Mouse (Mus musculus) hindbrain, embryonic 14.5 days (tissue): ENCODE measurements at regions not wholly inside any gene's neighbourhood (a gene's known extent, or its start where the extent isn't known, plus 50 kb on each side); places are given as distances from the start of the nearest gene placed in this dataset.

Experiments used
- ATAC-seq: fragments of 200-750 bp; cut with Nextera tagmentation; 2 replicates; pipeline ENCODE4 v1.8.0; 2017; ENCODE audit warnings: moderate number of reproducible peaks, mild to moderate bottlenecking, moderate TSS enrichment, moderate library complexity; ENCODE audit not compliant: low FRiP score
- DNase-seq: peaks from one replicate; pipeline ENCODE4 v3.0.0-alpha.2; 2015; ENCODE audit warnings: low spot score
- H3K27ac ChIP-seq: fragments of 300-500 bp; sonication (generic); 2 replicates; pipeline ENCODE4 v1.5.1; 2014; ENCODE audit warnings: mild to moderate bottlenecking, moderate library complexity
- H3K27me3 ChIP-seq: fragments of 300-500 bp; sonication (generic); 2 replicates; pipeline ENCODE4 v1.6.1; 2014; ENCODE audit warnings: mild to moderate bottlenecking, low read length, mixed read lengths; ENCODE audit not compliant: control insufficient read depth, insufficient read depth
- H3K36me3 ChIP-seq: fragments of 300-500 bp; sonication (generic); replicated peaks from 2 replicates; pipeline ENCODE4 v1.6.1; 2014; ENCODE audit not compliant: control insufficient read depth, insufficient read depth
- H3K4me1 ChIP-seq: fragments of 300-500 bp; sonication (generic); replicated peaks from 2 replicates; pipeline ENCODE4 v1.6.1; 2014; ENCODE audit warnings: antibody characterized with exemption, low read length, mixed read lengths; ENCODE audit not compliant: control insufficient read depth, insufficient read depth
- H3K4me2 ChIP-seq: fragments of 300-500 bp; sonication (generic); replicated peaks from 2 replicates; pipeline ENCODE4 v1.6.1; 2014; ENCODE audit warnings: mild to moderate bottlenecking, moderate library complexity
- H3K4me3 ChIP-seq: fragments of 300-500 bp; sonication (generic); replicated peaks from 2 replicates; pipeline ENCODE4 v1.5.1; 2014; ENCODE audit warnings: mild to moderate bottlenecking, low read length
- H3K9ac ChIP-seq: fragments of 300-500 bp; sonication (generic); 2 replicates; pipeline ENCODE4 v1.6.1; 2014
- H3K9me3 ChIP-seq: fragments of 300-500 bp; sonication (generic); 2 replicates; pipeline ENCODE4 v1.6.1; 2016; ENCODE audit warnings: low read length; ENCODE audit not compliant: control insufficient read depth
- WGBS: fragments of 180-500 bp; shearing (Covaris S2); extraction: QIAGEN DNeasy Blood & Tissue Kit; methylation state at CpG from one replicate; pipeline ENCODE4 v1.1.7; 2014; 5-methylcytosine and 5-hydroxymethylcytosine counted together

- H3K4me1 ChIP-seq = no peaks in the 10 kb centered on the region
- WGBS = 64% methylated on average over 6 of the region's 6 CpGs
- no peak for ATAC-seq
Measured at GRCm38 (mm10) chr3:83714572-83714971, 51.5 kb upstream of the Sfrp2 start.

More at GRCm38 (mm10) chr3:83714572-83714971, 51.5 kb upstream of the Sfrp2 start:
- DNase-seq = no peak
- no peak overlapping the region for H3K9ac ChIP-seq
- H3K36me3 ChIP-seq = no peaks in the 10 kb centered on the region
- no peaks in the 10 kb centered on the region for H3K9me3 ChIP-seq
- no peaks in the 10 kb centered on the region for H3K27me3 ChIP-seq
- H3K4me3 ChIP-seq = no peak overlapping the region
- H3K27ac ChIP-seq = no peak overlapping the region
- H3K4me2 ChIP-seq = no peak overlapping the region
